Mouse (Mus musculus) megakaryocyte, adult 5-6 weeks (primary cell): ENCODE results near the gene Spns1. TPM values are rescaled to one million over a fixed set of nuclear protein-coding genes. Genes with fewer than 3 reads are reported as not detected.
"Not testable (repeated sequence)": the region's sequence is repeated elsewhere in the genome, so short reads cannot be mapped to it uniquely, and the experiment has no call there.

Experiments used
- ATAC-seq: 2 replicates; pipeline ENCODE4 v1.8.0; 2016; ENCODE audit warnings: mild to moderate bottlenecking, inconsistent platforms; ENCODE audit not compliant: poor library complexity, severe bottlenecking
- total RNA-seq, 2 experiments: library from RNA; stranded (forward) in 1 of 2; stranded (reverse) in 1 of 2; fragments of 153-499, 151-499 nt in 1 of 2; fragments of 221-1000, 200-1000 nt in 1 of 2; gene quantifications; 2 replicates each; pipeline versions ENCODE4 v1.2.3 to v1.2.4; 2015 to 2017

Gene Spns1
- total RNA-seq, 2 experiments from 2014 or later, result 10.6 to 11.5 TPM

DNA sequence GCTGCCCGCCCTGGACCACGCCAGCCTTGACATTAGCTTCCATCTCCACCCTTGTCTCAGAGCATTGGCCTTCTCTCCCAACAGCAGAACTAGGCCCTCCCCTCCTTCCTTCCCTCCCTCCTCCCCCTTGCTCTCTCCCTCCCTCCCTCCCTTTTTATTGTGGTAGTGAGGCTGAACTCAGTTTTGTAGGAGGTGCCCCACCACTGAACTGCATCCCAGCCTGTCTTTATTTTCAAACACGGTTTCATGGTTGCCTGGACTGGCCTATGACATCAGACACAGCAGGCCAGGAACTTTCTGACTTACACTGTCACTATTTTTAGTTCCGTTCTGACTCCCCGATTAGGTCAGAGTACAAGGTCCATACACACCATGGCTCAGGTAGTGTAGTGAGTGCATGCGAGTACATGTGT is 37.0 kb downstream of the Spns1 start:
- no peak for ATAC-seq

DNA sequence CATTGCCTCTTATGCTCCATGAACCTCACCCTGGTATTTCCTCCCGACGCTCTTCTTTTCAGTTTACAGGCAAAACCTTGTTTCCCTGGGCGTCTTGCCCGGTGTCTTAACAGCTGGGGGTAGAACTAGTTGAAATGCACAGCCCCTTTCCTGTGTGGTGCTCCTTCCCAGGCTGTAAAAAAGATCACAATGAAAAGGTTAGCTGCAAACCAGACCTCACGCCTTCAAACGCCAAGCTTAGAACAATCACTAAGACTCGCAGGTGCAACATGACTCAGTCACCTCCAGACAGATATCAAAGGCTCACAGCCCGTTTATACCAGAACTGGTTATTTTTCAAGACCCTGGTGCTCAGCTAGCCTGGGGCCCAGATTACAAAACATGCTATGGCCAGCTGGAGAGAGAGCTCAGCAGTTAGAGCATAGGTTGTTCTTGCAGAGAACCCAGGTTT is 37.7 kb downstream of the Spns1 start:
- no peak for ATAC-seq

GRCm38 (mm10) chr7:126338906-126339305 is 38.3 kb downstream of the Spns1 start:
- ATAC-seq, result no peak

DNA sequence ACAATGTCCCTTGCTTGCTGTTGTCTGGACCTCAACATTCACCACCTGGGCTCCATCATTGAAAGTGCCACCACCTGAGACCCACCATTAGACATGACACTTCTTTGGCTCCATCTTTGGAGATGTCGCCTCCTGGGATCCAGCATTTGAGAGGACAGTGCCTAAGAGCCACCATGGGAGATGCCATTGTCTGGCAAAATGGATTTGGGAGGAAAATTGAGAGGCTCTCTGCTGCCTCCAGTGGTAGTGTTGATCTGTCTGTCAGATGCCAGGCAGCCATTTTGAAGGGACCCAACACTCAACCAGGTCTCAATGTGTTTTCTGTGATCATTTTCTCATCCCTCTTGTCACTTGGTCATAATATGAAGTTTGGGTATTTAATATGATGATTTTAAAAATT is 41.7 kb downstream of the Spns1 start:
- peak; percentile 51; the same call in 1 of the 2 replicates for ATAC-seq

DNA sequence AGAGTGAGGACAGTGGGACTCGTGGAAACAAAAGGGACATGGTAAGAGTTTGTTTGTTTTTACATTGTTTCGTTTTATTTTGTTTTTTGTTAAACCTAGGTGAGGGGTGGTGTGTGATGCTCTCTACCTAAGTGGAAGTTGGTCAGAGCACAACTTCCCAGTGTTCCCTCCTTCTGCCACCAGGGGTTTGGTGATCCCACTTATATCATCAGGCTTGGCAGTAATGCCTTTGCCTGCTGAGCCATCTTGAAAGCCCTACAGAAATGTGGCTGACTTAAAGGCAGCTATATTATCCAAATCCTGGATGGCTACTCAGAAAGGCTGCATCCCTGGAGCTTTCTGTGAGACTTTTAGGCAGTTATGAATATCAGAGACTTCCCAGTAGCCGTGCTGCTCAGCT is 44.6 kb downstream of the Spns1 start:
- ATAC-seq, result no peak

DNA sequence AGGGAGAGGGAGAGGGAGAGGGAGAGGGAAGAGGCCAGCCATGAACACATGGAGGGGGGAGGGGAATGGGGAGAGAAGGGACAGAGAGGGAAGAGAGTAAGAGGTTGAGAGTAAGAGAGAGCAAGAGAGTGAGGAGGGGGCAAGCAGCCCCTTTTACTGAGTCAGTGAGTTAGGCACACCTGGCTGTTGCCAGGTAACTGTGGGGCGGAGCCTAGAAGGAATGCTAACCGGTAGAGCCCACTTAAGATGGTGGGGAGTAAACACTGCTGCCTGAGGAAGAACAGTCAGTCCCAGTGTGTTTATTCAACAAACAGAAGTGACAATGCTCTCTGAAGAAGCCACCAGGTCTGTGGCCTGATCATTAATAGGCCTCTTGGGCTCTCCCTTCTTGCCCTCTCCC is 46.6 kb downstream of the Spns1 start:
- ATAC-seq, result no peak

DNA sequence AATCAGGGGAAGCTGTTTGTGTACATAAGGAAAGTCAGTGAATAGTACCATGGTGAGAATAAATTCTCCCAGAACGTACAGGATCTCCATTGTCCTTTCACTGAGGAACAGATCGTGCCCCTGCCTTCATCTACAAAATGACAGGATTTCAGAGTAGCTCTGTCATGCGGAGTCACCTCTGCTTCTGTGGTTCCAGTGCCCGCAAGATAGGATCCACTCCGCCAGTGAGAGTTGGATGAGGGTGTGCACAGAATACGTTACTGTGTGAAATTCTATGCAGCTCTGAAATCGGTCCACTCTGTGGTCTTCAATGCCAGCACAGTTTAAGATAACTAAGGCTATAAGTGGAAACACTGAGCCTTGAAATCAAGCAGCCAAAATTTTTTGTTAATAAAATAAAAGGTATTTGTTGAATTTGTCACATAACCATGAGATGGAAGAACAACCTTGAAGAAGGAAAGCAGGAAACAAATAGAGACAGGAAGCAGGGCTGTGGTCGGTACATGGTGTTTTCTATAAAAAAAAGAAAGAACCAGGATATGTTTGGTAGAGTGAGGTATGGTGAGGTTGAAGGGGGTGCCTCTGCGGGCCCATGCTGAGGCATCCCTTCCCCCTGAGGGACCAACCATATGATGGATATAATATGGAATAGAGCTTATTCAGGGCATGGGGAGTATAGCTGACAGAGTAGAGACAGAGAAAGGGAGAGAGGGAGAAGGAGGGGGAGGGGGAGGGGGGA is 47.2 kb downstream of the Spns1 start:
- ATAC-seq, result no peak

GRCm38 (mm10) chr7:126328848-126329247 is 48.4 kb downstream of the Spns1 start:
- not testable (repeated sequence) for ATAC-seq

DNA sequence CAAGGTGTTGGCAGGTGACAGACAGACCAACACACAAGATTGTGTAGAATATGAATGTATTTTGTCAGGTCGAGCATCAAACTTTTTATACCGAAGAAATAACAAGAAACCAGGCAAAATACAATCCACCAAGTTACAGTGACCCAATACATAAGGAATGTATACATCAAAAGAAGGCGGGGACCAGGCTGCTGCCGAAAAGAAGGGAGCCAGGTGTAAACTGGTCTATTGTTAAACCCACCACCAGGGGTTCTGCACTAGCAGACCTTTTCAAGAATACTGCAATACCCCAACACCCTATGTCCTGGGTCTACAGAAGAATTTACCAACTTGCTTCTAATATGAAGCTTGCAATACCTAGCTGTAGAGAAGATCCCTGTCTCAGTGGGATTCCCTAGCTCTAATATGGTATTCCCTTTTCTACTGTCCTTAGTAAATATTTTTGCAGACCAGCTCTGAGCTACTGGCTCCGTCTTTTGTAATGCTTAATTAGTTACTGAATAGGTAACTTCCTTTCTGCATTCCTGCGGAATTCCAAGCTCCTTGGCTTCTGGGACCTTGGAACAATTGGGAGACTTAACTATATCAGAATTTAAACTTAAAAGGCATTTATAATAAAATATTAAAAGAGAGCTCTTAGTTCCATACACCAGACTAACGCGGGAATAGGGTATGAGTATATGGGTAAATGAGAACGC is 51.5 kb downstream of the Spns1 start:
- ATAC-seq, result not testable (repeated sequence)

- no peak for ATAC-seq
These were observed 52.5 kb downstream of the Spns1 start for GRCm38 (mm10) chr7:126324791-126325190.

DNA sequence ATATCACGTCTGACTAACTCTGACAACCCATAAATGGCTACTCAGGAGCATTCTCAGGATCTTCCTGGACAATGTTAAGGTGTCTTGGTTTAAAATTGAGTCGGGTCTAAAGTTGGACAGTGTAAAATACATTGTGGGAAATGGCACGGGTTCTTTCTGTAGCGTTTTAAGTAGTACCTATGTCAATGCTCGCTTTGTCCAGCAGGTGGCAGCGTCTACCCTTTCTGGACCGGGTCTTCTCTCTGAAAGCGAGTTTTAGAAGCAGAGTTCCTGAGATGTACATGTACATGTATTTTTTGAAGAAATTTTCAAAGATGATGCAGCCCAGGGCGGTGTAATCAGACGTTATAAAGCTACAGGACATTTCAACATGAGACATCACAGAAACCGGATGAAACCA is 53.5 kb downstream of the Spns1 start:
- peak; percentile 84 for ATAC-seq

Other genes with a start within 250 kb of the Spns1 start
- 128 and 140 TPM in 2 replicates for gene Xpo6, start 176.9 kb downstream of the Spns1 start, total RNA-seq (2015)
- 58.6 and 65.2 TPM in 2 replicates for gene Xpo6, start 176.9 kb downstream of the Spns1 start, total RNA-seq (2017)
- gene Sbk1, start 104.8 kb downstream of the Spns1 start, total RNA-seq (2015), result 4.7 and 5.2 TPM in 2 replicates
- gene Sbk1, start 104.8 kb downstream of the Spns1 start, total RNA-seq (2017), result 5.1 and 5.6 TPM in 2 replicates
- gene Lat, start 7.9 kb downstream of the Spns1 start, total RNA-seq (2015), result 3.2 and 7.3 TPM in 2 replicates
- 3.3 and 6.3 TPM in 2 replicates for gene Lat, start 7.9 kb downstream of the Spns1 start, total RNA-seq (2017)
- gene Nfatc2ip, start 19.3 kb upstream of the Spns1 start, total RNA-seq (2015), result 10.1 and 11.7 TPM in 2 replicates
- gene Nfatc2ip, start 19.3 kb upstream of the Spns1 start, total RNA-seq (2017), result 13.9 and 16.6 TPM in 2 replicates
- gene Cd19, start 37.4 kb upstream of the Spns1 start, total RNA-seq (2015), result 0.20 and 1.1 TPM in 2 replicates
- 0.24 TPM in 1 of 2 replicates, not detected in the other for gene Cd19, start 37.4 kb upstream of the Spns1 start, total RNA-seq (2017)
- 6.7 and 6.8 TPM in 2 replicates for gene Rabep2, start 51.3 kb upstream of the Spns1 start, total RNA-seq (2015)
- gene Rabep2, start 51.3 kb upstream of the Spns1 start, total RNA-seq (2017), result 21.4 and 25.0 TPM in 2 replicates
- gene Atp2a1, start 85.7 kb upstream of the Spns1 start, total RNA-seq (2015), result 0.07 and 0.52 TPM in 2 replicates
- gene Atp2a1, start 85.7 kb upstream of the Spns1 start, total RNA-seq (2017), result not detected in 2 replicates
- gene Sh2b1, start 98.0 kb upstream of the Spns1 start, total RNA-seq (2015), result 18.2 and 20.6 TPM in 2 replicates
- 9.9 and 10.6 TPM in 2 replicates for gene Sh2b1, start 98.0 kb upstream of the Spns1 start, total RNA-seq (2017)
- gene Tufm, start 109.9 kb upstream of the Spns1 start, total RNA-seq (2015), result 40.2 and 44.3 TPM in 2 replicates
- 33.8 and 44.9 TPM in 2 replicates for gene Tufm, start 109.9 kb upstream of the Spns1 start, total RNA-seq (2017)
- 75.5 and 84.4 TPM in 2 replicates for gene Atxn2l, start 126.0 kb upstream of the Spns1 start, total RNA-seq (2015)
- gene Atxn2l, start 126.0 kb upstream of the Spns1 start, total RNA-seq (2017), result 26.1 and 40.5 TPM in 2 replicates
- gene Eif3c, start 189.0 kb upstream of the Spns1 start, total RNA-seq (2015), result 110 and 121 TPM in 2 replicates
- 131 and 143 TPM in 2 replicates for gene Eif3c, start 189.0 kb upstream of the Spns1 start, total RNA-seq (2017)
- gene Apobr, start 207.5 kb upstream of the Spns1 start, total RNA-seq (2015), result 27.6 and 30.3 TPM in 2 replicates
- 98.7 and 99.5 TPM in 2 replicates for gene Apobr, start 207.5 kb upstream of the Spns1 start, total RNA-seq (2017)
- 106 and 118 TPM in 2 replicates for gene Cln3, start 208.4 kb upstream of the Spns1 start, total RNA-seq (2015)
- gene Cln3, start 208.4 kb upstream of the Spns1 start, total RNA-seq (2017), result 59.5 and 77.8 TPM in 2 replicates
- gene Il27, start 217.5 kb upstream of the Spns1 start, total RNA-seq (2015), result 2.5 and 2.9 TPM in 2 replicates
- gene Il27, start 217.5 kb upstream of the Spns1 start, total RNA-seq (2017), result 3.0 and 4.8 TPM in 2 replicates